Comparison of ENCODE assay signal across 10 mouse cellular contexts in the genomic region with DNA sequence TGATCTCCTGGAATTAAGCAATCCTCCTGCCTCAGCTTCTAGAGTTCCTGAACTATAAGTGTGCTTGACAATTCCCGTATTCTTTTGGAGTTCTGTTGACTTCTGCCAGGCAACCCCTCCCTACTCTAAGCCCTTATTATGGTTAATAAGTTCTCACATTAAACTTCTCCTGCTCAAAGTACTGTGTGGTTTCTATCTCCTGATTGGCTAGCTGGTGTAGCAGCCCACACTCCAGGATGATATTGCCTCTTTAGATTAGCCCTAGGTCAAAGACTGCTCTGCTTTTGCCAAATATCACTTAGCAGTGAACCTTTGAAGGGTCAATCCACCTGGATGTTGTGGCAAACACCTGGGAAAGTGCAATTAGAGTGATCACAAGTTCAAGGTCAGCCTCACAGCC. TPM values are rescaled to one million over a fixed set of nuclear protein-coding genes. Genes with fewer than 3 reads are reported as not detected.
DNase-seq lines count a peak whose midpoint lies in the region; TF ChIP-seq lines count a peak whose summit lies in the region.
"Had no signal": no experiment of that assay in that cellular context is flagged by ENCODE, and none has a peak within 500 bp of the region (broad histone marks: within the 10 kb centered on the region; RNA-seq: fewer than 3 reads in every experiment).

No protein-coding gene starts in this region.

- TF ChIP-seq EP300 in MEL (IDR thresholded peaks at IDR 0.05; ENCODE audit: low read depth in 1 of 2, low read length in 2 of 2) = no peak

- peak overlapping the region; percentile 51 for H3K4me3 ChIP-seq in heart, embryonic 10.5 days
- peak overlapping the region; percentile 33 to 41; a peak in 3 of 4 replicates for H3K4me3 ChIP-seq in MEL (ENCODE audit: control insufficient read depth in 1 of 2, insufficient read depth in 1 of 2, low read depth in 2 of 2, low read length in 2 of 2)
- no peak overlapping the region for H3K4me3 ChIP-seq in kidney, adult 2 months (ENCODE audit: insufficient read depth, low read depth, low read length)

- DNase-seq in heart, embryonic 10.5 days (ENCODE audit: low spot score) = no peak
- DNase-seq in heart, adult 9 months (ENCODE audit: low spot score in 2 of 2) = no peak
- DNase-seq in MEL (ENCODE audit: low read depth, low spot score) = no peak
- DNase-seq in kidney, adult 2 months = peak; percentile 90
- DNase-seq in lung, postnatal 36 days = peak; percentile 51
- DNase-seq in spleen, postnatal 14 days (ENCODE audit: low spot score in 2 of 2) = no peak
- no peak for DNase-seq in c-Kit-positive CD71-positive TER-119-positive erythroid progenitor cells, embryonic 14.5 days (ENCODE audit: low spot score)
- no peak for DNase-seq in layer of hippocampus, adult 18-20 months (ENCODE audit: low spot score in 2 of 2)

- WGBS in heart, embryonic 10.5 days = 42% methylated on average over 1 of the region's 1 CpGs
- 23% methylated on average over 1 of the region's 1 CpGs for WGBS in kidney, adult 2 months

- H3K27ac ChIP-seq in heart, embryonic 10.5 days = 0 out of 2 replicates have a peak overlapping the region, but pooled peaks have one; percentile 57
- H3K27ac ChIP-seq in MEL (ENCODE audit: control insufficient read depth, low read depth, low read length) = no peak overlapping the region
- 0 out of 2 replicates have a peak overlapping the region, but pooled peaks have one; percentile 5 for H3K27ac ChIP-seq in kidney, adult 2 months (ENCODE audit: insufficient read depth, low read depth, low read length)

- TF ChIP-seq CTCF in MEL (IDR thresholded peaks at IDR 0.05 in 2 of 3, conservative IDR thresholded peaks at IDR 0.05 in 1 of 3; ENCODE audit: control insufficient read depth in 1 of 3, insufficient read depth in 1 of 3, low read depth in 2 of 3, low read length in 3 of 3, poor library complexity in 1 of 3, severe bottlenecking in 1 of 3) = no peak
- TF ChIP-seq CTCF in kidney, adult 2 months (conservative IDR thresholded peaks at IDR 0.05; ENCODE audit: insufficient read depth, insufficient read length, low read depth, low read length) = no peak

- H3K9ac ChIP-seq in MEL (ENCODE audit: control insufficient read depth, low read depth, low read length, poor library complexity, severe bottlenecking) = no peak overlapping the region; the same call in 1 of the 2 replicates

- peaks cover 9% of the 10 kb centered on the region; the same call in 1 of the 2 replicates for H3K4me1 ChIP-seq in heart, embryonic 10.5 days
- peaks cover 3 to 12% of the 10 kb centered on the region in 2 experiments; a peak in 3 of 4 replicates for H3K4me1 ChIP-seq in MEL (ENCODE audit: control insufficient read depth in 1 of 2, insufficient read depth in 2 of 2, low read length in 2 of 2)
- H3K4me1 ChIP-seq in kidney, adult 2 months (ENCODE audit: control insufficient read depth, insufficient read depth, low read length) = peaks cover 6% of the 10 kb centered on the region

- no peaks in the 10 kb centered on the region for H3K27me3 ChIP-seq in heart, embryonic 10.5 days (ENCODE audit: insufficient read depth, poor library complexity, severe bottlenecking)
- peaks cover 0 to 3% of the 10 kb centered on the region in 2 experiments; a peak in 2 of 4 replicates for H3K27me3 ChIP-seq in MEL (ENCODE audit: control insufficient read depth in 1 of 2, insufficient read depth in 2 of 2, low read length in 2 of 2)
- H3K27me3 ChIP-seq in kidney, adult 2 months (replicated peaks; ENCODE audit: control insufficient read depth, insufficient read depth, low read length) = no peaks in the 10 kb centered on the region

- no peak for TF ChIP-seq RAD21 in MEL (IDR thresholded peaks at IDR 0.05; ENCODE audit: low read depth, low read length)

- TF ChIP-seq POLR2A in MEL (IDR thresholded peaks at IDR 0.05; ENCODE audit: control insufficient read depth in 1 of 2, insufficient read depth in 1 of 2, low read depth in 1 of 2, low read length in 2 of 2, poor library complexity in 1 of 2) = no peak
- TF ChIP-seq POLR2A in kidney, adult 2 months (IDR thresholded peaks at IDR 0.05; ENCODE audit: low read depth, low read length) = no peak

- no peaks in the 10 kb centered on the region for H3K36me3 ChIP-seq in heart, embryonic 10.5 days
- H3K36me3 ChIP-seq in MEL (ENCODE audit: control insufficient read depth in 1 of 2, insufficient read depth in 2 of 2, low read length in 2 of 2) = peaks cover 0 to 5% of the 10 kb centered on the region in 2 experiments; a peak in 2 of 4 replicates
- H3K36me3 ChIP-seq in kidney, adult 2 months (ENCODE audit: control insufficient read depth, insufficient read depth, low read length) = no peaks in the 10 kb centered on the region

- H3K79me2 ChIP-seq in MEL (ENCODE audit: control insufficient read depth, insufficient read depth, low read length, poor library complexity) = no peaks in the 10 kb centered on the region

- H3K9me3 ChIP-seq in heart, embryonic 10.5 days = no peaks in the 10 kb centered on the region
- no peaks in the 10 kb centered on the region for H3K9me3 ChIP-seq in MEL (replicated peaks; ENCODE audit: insufficient read depth, low read length)

TF ChIP-seq in MEL, 35 proteins besides CTCF, POLR2A, EP300 and RAD21:
- TF ChIP-seq JUND (IDR thresholded peaks at IDR 0.05; ENCODE audit: low read depth, low read length) = no peak
- TF ChIP-seq ZC3H11A (IDR thresholded peaks at IDR 0.05; ENCODE audit: low read depth, low read length) = no peak
- no peak for TF ChIP-seq POLR2AphosphoS5 (IDR thresholded peaks at IDR 0.05; ENCODE audit: borderline replicate concordance, low read depth, low read length)
- TF ChIP-seq POLR2AphosphoS2 (IDR thresholded peaks at IDR 0.05; ENCODE audit: low read length) = no peak
- TF ChIP-seq HCFC1 (IDR thresholded peaks at IDR 0.05; ENCODE audit: low read depth, low read length) = no peak
- no peak for TF ChIP-seq MAZ (IDR thresholded peaks at IDR 0.05; ENCODE audit: low read depth, low read length)
- no peak for TF ChIP-seq USF2 (IDR thresholded peaks at IDR 0.05; ENCODE audit: borderline replicate concordance in 1 of 2, insufficient read depth in 1 of 2, low read depth in 1 of 2, low read length in 2 of 2)
- TF ChIP-seq CHD1 (IDR thresholded peaks at IDR 0.05; ENCODE audit: low read depth, low read length) = no peak
- TF ChIP-seq MYC (IDR thresholded peaks at IDR 0.05; ENCODE audit: low read depth, low read length) = no peak
- TF ChIP-seq TCF12 (IDR thresholded peaks at IDR 0.05; ENCODE audit: low read depth, low read length) = no peak
- TF ChIP-seq E2F4 (IDR thresholded peaks at IDR 0.05; ENCODE audit: borderline replicate concordance, low read depth, low read length) = no peak
- no peak for TF ChIP-seq SIN3A (IDR thresholded peaks at IDR 0.05; ENCODE audit: low read length)
- no peak for TF ChIP-seq TBP (IDR thresholded peaks at IDR 0.05; ENCODE audit: low read depth, low read length)
- no peak for TF ChIP-seq CHD2 (IDR thresholded peaks at IDR 0.05; ENCODE audit: low read length)
- TF ChIP-seq GABPA (IDR thresholded peaks at IDR 0.05; ENCODE audit: low read depth, low read length) = no peak
- no peak for TF ChIP-seq KAT2A (conservative IDR thresholded peaks at IDR 0.05; ENCODE audit: low read depth, low read length)
- TF ChIP-seq RCOR1 (IDR thresholded peaks at IDR 0.05; ENCODE audit: low read depth, low read length) = no peak

RNA-seq across cellular contexts. Expression of a gene that starts 19.1 kb away (rescaled TPM):
- polyA plus RNA-seq in heart, embryonic 10.5 days (2016; fragmentation: Nextera tagmentation; extraction: Ambion mirVana) = 32.0 and 37.7 TPM in 2 replicates
- total RNA-seq in MEL (2012; rRNA removed) = not detected in 2 replicates
- polyA plus RNA-seq in MEL (2012; ENCODE audit: insufficient read depth in 1 of 2, insufficient read length in 2 of 2, low read depth in 1 of 2, low replicate concordance in 2 of 2, missing spikeins in 1 of 2) = not detected
- polyA plus RNA-seq in kidney, adult 2 months (2012; rRNA removed) = 54.1 and 59.2 TPM in 2 replicates
- 10 to 100 TPM in 1 of 2 experiments, 1 to 10 TPM in 1; 8.4 to 11.4 TPM for total RNA-seq in layer of hippocampus, adult 18-20 months (2021)
- total RNA-seq: common myeloid progenitor, adult 5-6 weeks had no signal

RNA-seq across cellular contexts. Expression of a gene that starts 22.7 kb away (rescaled TPM):
- polyA plus RNA-seq in heart, embryonic 10.5 days (2016; fragmentation: Nextera tagmentation; extraction: Ambion mirVana) = 0.71 and 2.5 TPM in 2 replicates
- 0.54 and 0.78 TPM in 2 replicates for total RNA-seq in MEL (2012; rRNA removed)
- 1 to 10 TPM in 1 of 2 experiments, not detected in 1; 1.2 TPM for polyA plus RNA-seq in MEL (2012; ENCODE audit: insufficient read depth in 1 of 2, insufficient read length in 2 of 2, low read depth in 1 of 2, low replicate concordance in 2 of 2, missing spikeins in 1 of 2)
- polyA plus RNA-seq in kidney, adult 2 months (2012; rRNA removed) = 2.4 and 4.2 TPM in 2 replicates
- 10 to 100 TPM; 78.2 to 80.1 TPM for total RNA-seq in layer of hippocampus, adult 18-20 months (2021)
- total RNA-seq: common myeloid progenitor, adult 5-6 weeks; neutrophil, adult 5-6 weeks had no signal

RNA-seq across cellular contexts. Expression of a gene that starts 29.7 kb away (rescaled TPM):
- polyA plus RNA-seq in heart, embryonic 10.5 days (2016; fragmentation: Nextera tagmentation; extraction: Ambion mirVana) = 39.9 and 42.4 TPM in 2 replicates
- total RNA-seq in MEL (2012; rRNA removed) = 17.2 and 22.5 TPM in 2 replicates
- 10 to 100 TPM in 1 of 2 experiments, not detected in 1; 45.9 TPM for polyA plus RNA-seq in MEL (2012; ENCODE audit: insufficient read depth in 1 of 2, insufficient read length in 2 of 2, low read depth in 1 of 2, low replicate concordance in 2 of 2, missing spikeins in 1 of 2)
- polyA plus RNA-seq in kidney, adult 2 months (2012; rRNA removed) = 109 and 110 TPM in 2 replicates
- 10 to 100 TPM; 43.7 to 52.2 TPM for total RNA-seq in layer of hippocampus, adult 18-20 months (2021)

RNA-seq across cellular contexts. Expression of a gene that starts 37.8 kb away (rescaled TPM):
- polyA plus RNA-seq in heart, embryonic 10.5 days (2016; fragmentation: Nextera tagmentation; extraction: Ambion mirVana) = 10.6 and 19.3 TPM in 2 replicates
- 1.4 and 1.9 TPM in 2 replicates for total RNA-seq in MEL (2012; rRNA removed)
- polyA plus RNA-seq in MEL (2012; ENCODE audit: insufficient read depth in 1 of 2, insufficient read length in 2 of 2, low read depth in 1 of 2, low replicate concordance in 2 of 2, missing spikeins in 1 of 2) = 1 to 10 TPM in 1 of 2 experiments, not detected in 1; 4.5 TPM
- polyA plus RNA-seq in kidney, adult 2 months (2012; rRNA removed) = 8.2 and 10.4 TPM in 2 replicates
- under 1 TPM; 0.53 to 0.77 TPM for total RNA-seq in layer of hippocampus, adult 18-20 months (2021)
- total RNA-seq: neutrophil, adult 5-6 weeks had no signal

RNA-seq across cellular contexts. Expression of a gene that starts 40.9 kb away (rescaled TPM):
- polyA plus RNA-seq in heart, embryonic 10.5 days (2016; fragmentation: Nextera tagmentation; extraction: Ambion mirVana) = 76.7 and 86.0 TPM in 2 replicates
- 246 and 271 TPM in 2 replicates for total RNA-seq in MEL (2012; rRNA removed)
- polyA plus RNA-seq in MEL (2012; ENCODE audit: insufficient read depth in 1 of 2, insufficient read length in 2 of 2, low read depth in 1 of 2, low replicate concordance in 2 of 2, missing spikeins in 1 of 2) = 100 to 1,000 TPM in 1 of 2 experiments, not detected in 1; 237 TPM
- polyA plus RNA-seq in kidney, adult 2 months (2012; rRNA removed) = 431 and 562 TPM in 2 replicates
- total RNA-seq in layer of hippocampus, adult 18-20 months (2021) = 10 to 100 TPM; 64.2 to 66.9 TPM

Comparison
In these comparisons a context has a peak if more than half of its experiments do, and no peak if none do; other contexts are left out.
1. DNase-seq: peak in kidney, adult 2 months (single experiment) and lung, postnatal 36 days (single experiment); none in heart, embryonic 10.5 days (single experiment), heart, adult 9 months (0 of 2), MEL (single experiment), spleen, postnatal 14 days (0 of 2), c-Kit-positive CD71-positive TER-119-positive erythroid progenitor cells, embryonic 14.5 days (single experiment) and layer of hippocampus, adult 18-20 months (0 of 2).
2. RNA of a gene that starts 19.1 kb away (polyA plus RNA-seq): 54.1 to 59.2 TPM in kidney, adult 2 months and 32.0 to 37.7 TPM in heart, embryonic 10.5 days; not detected in MEL; every median in the first group is over 10 times any median in the second.